Mouse (Mus musculus) spleen, postnatal 4 days (tissue): ENCODE data around the gene Ssmem1.

Experiments used
- DNase-seq, 2 experiments: peaks; one replicate each; pipeline ENCODE4 v3.0.0; 2022; ENCODE audit warnings: low spot score in 2 of 2

Gene Ssmem1

DNA sequence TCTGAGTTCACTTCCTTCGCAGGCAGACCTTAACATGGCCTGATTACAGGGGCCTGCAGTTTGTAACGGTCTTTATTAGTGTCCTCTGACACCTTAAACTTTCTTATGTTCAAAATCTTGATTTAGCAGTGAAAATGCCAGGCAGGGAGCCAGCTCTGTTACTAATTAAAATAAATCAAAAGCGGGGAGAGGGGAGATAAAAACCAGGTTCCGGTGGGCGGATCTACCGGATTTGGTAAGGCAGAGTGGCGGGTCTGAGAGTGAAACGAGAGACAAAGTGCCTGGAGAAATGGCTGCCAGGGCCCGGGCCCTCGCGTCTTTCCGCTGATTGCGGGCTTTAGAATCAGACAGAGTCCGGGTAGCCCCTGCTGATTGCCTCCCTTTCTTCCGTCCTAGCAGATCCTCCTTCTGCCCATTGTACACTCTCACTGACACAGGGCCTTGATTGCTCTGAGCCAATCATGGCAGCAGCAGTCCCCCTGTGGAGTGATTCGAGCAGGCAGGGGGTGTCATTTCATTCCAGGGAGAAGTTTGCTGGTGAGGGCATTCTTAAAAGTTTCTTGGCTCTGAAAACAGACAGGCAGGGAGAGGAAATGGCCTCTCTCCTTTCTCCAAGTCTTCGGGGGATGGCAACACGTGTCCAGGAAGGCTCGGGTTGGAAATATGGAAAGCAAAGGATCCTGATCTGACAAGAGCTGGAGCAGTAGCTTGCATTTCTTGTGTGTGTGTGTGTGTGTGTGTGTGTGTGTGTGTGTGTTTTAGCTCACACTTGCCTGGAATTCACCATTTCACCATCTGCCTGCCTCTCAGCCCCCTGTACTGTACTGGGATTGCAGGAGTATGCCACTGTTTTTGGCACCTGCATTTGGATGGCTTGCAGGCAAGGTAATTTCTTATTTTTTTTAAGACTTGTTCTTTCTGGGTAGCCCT lies 17.2 kb downstream of the Ssmem1 start:
- no peak for DNase-seq

DNA sequence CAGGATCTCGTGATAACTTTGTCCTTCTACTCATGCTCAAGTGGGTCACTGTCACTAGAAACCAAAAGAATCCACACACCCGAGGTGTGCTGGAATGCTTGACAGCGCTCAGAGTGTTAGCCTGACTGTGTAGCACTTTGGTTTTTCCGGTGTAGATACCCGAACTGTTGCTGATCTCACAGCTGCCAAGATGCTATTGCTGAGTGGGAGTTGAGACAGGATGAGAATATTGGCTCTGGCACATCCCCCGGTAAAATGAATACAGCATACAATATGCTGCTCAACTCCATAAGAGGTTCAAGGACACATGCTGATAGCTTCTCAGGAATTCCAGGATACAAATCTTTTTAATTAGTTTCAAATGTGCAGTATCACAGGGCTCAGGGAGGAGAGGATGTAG lies 19.2 kb downstream of the Ssmem1 start:
- no peak for DNase-seq

GRCm38 (mm10) chr6:30535340-30535739 lies 25.7 kb downstream of the Ssmem1 start:
- DNase-seq: no peak

DNA sequence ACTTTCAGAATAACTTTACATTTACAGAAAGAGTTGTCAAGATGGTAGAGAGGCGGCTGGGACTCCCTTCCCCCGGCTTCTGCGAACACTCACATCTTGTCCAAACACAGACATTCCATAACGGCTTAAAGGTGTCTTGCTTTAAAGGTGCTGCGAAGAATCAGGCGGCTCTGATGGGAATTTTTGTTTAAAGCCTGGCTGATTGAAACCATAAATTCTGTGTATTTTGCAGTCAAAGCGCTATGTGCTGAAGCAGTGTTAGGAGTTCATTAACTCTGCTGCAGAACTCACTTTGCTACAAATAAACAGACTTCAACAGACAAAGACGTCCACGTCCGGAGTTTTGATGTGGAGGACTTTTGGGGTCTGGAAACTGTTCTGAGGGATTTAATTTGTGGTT lies 28.6 kb downstream of the Ssmem1 start:
- DNase-seq: no peak

- DNase-seq: no peak
These were observed 29.2 kb downstream of the Ssmem1 start for GRCm38 (mm10) chr6:30538800-30539199.

- DNase-seq: no peak
These were observed 31.6 kb downstream of the Ssmem1 start, which contains the start of gene Cpa2 for GRCm38 (mm10) chr6:30541009-30541799. Gene Cpa2 (plus strand): TSS chr6:30541582.

- DNase-seq: no peak
These were observed 32.6 kb downstream of the Ssmem1 start for GRCm38 (mm10) chr6:30542277-30542676.

GRCm38 (mm10) chr6:30543077-30543476 lies 33.4 kb downstream of the Ssmem1 start:
- DNase-seq: no peak

- DNase-seq: no peak
These were observed 34.2 kb downstream of the Ssmem1 start for GRCm38 (mm10) chr6:30543851-30544250.

- DNase-seq: no peak
These were observed 36.0 kb downstream of the Ssmem1 start for GRCm38 (mm10) chr6:30545689-30546088.

- no peak for DNase-seq
These were observed 37.1 kb downstream of the Ssmem1 start for GRCm38 (mm10) chr6:30546571-30547273.

- no peak for DNase-seq
These were observed 37.6 kb downstream of the Ssmem1 start for GRCm38 (mm10) chr6:30547274-30547645.

DNA sequence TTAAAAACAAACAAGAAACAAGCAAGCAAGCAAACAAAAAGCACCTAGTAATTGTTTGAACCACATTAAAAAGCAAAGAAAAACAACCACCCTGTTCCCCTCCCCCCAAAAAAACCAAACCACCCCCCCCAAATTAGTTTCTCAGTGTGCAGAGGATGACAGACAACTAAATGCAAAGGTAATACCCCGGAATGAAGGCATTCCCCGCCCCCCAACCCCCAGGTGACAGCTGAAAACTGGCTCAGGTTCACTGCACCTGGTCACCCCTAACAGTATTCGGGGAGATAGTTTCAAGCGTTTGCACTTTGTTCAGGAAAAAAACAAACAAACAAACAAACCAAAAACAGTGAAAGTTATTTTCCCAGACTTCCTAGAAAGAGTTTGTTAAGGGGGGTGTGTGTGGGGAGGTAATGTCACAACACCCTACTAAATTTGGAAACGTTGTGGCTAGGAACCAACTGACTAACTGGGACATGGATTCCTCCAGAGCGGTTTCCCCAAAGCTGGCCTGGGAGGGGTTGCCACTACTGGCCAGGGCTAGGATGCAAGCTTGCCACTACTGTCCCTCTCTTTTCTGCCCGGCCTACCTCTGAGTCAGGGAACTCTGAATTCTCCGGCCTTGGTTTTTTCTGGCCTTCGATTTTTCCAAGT lies 38.1 kb downstream of the Ssmem1 start:
- DNase-seq: no peak

GRCm38 (mm10) chr6:30549231-30549761 lies 39.6 kb downstream of the Ssmem1 start:
- DNase-seq: no peak

DNA sequence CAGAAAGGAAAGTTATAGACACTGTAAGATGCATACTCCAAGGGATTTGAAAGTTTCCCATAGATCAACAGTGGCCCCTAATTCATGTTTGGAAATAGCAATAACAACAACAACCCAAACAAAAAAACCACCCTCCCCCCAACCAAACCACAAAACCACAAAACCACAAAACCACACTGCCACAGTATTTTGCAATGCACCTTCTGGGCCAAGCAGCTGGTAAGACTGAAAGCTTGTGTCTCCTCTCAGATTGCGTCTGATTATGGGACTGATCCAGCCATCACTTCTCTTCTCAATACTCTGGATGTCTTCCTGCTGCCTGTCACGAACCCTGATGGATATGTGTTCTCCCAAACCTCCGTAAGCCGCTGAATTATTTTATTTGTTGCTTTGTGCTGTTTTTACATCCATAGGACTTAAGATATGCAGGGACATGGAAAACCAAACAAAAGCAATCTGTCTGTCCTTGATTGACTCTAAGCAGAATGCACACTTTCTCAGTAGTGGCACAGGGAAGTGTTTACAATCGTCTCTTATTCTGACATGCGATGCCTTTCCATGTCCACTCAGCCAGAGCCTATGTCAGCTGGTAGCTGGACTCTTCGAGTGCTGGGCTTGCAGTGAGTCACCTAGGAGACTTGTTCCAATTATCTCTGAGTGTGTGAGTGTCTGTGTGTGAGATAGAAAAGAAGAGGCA lies 41.0 kb downstream of the Ssmem1 start:
- DNase-seq: no peak

DNA sequence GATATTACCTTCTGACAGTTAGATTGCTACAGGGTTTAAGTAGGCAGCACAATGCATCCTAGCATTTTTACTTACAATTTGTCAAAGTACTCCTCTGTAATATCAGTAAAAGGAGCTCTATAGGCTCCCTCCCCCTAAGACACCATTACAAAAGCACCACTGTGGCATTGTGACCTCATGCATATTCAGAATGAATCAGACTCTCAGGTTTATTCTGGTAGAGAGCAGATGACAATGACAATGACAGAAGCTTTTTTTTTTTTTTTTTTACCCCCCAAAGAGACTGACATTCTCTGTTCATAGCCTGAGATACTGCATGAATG lies 41.5 kb downstream of the Ssmem1 start:
- no peak for DNase-seq

DNA sequence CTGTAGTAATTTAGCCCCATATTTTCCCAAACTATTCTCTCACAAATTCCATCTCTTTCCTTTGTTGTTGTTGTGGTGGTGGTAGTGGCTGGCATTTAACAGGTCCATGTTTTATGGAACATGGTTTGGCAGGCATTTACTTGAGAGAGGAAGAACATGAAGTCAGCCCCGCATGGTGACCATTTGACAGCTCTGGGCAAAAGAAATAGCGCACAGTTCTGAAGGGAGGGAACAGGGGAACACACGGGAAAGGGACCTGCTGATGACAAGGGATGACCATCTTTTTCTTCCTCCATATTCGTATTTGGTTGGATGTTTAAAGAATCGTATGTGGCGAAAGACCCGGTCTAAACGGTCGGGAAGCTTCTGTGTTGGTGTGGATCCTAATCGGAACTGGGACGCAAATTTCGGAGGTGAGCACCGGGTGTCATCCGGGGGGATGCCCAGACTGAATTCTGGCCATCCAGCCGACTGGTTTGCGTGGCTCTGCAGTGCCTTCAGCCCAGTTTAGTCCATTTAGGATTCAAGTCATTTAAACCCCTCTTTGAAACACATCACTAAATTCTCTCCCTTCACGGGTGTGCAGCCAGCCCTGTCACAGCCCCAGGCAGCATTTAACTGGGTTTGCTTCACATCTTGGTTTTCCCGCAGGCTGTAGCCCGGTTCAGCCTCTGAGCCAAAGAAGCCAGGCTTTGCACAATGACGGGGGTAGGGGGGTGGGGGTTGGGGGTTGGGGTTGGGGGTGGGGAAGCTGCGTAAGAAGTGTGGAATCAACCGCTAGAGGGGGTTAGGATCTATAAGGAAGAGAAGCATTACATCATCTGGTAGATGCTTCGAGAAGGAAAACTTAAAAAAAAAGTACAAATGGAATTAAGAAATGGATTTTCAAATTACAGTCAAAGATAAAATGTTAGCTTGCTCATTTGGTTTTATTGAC lies 42.3 kb downstream of the Ssmem1 start:
- DNase-seq: no peak

DNA sequence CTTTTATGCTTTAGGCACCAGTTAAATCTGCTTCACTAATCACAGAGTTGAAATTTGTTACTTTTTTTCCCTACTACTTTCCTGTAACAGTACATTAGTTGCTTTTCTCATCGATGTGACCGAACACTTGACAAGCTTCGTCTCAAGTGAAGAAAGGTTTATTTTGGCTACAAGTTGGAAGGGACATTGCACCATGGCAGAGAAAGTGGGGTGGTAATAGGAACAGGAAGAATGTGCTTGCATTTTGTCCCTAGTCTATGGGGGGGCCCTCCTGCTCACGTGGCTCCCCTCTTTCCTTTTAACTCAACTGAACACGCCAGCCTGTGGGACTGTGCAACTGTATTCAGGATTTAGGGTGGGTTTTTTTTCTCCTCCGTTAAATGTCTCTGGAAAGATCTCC lies 43.0 kb downstream of the Ssmem1 start:
- DNase-seq: no peak

- DNase-seq: no peak
These were observed 43.8 kb downstream of the Ssmem1 start for GRCm38 (mm10) chr6:30553381-30554010.
